Mouse (Mus musculus) CH12.LX (cell line): Measurements from ENCODE around the gene Opn1mw. TPM values are rescaled to one million over a fixed set of nuclear protein-coding genes. Genes with fewer than 3 reads are reported as not detected.

Source experiments
- DNase-seq: peaks from one replicate; pipeline ENCODE4 v3.0.0-alpha.2; 2013; ENCODE audit errors: extremely low read depth
- H3K27ac ChIP-seq: 2 replicates; pipeline ENCODE4 v1.5.1; 2012; ENCODE audit warnings: low read depth, mild to moderate bottlenecking, control low read depth, moderate library complexity; ENCODE audit not compliant: insufficient read depth
- H3K27me3 ChIP-seq: replicated peaks from 2 replicates; pipeline ENCODE3; 2012; ENCODE audit warnings: inconsistent platforms
- H3K36me3 ChIP-seq, 2 experiments: replicated peaks in 1 of 2; 2 replicates each; pipeline versions ENCODE3 to v1.6.1; 2012; ENCODE audit warnings: inconsistent platforms in 1 of 2, low read length in 1 of 2, mild to moderate bottlenecking in 1 of 2, mixed read lengths in 1 of 2, moderate library complexity in 1 of 2; ENCODE audit not compliant: control insufficient read depth in 1 of 2, insufficient read depth in 1 of 2
- H3K4me1 ChIP-seq, 2 experiments: 2 replicates each; pipeline ENCODE4 v1.6.1; 2012; ENCODE audit warnings: inconsistent platforms in 1 of 2, moderate library complexity in 1 of 2; ENCODE audit not compliant: insufficient read depth in 2 of 2, control insufficient read depth in 1 of 2
- H3K4me2 ChIP-seq: 2 replicates; pipeline ENCODE4 v1.6.1; 2012; ENCODE audit warnings: low read depth, mild to moderate bottlenecking, control low read depth; ENCODE audit not compliant: poor library complexity, insufficient read depth, severe bottlenecking
- H3K4me3 ChIP-seq, 3 experiments: fragments of 150-350 bp in 1 of 3; sonication (generic) in 1 of 3; replicated peaks in 1 of 3; 2 replicates each; pipeline versions ENCODE3 to v1.5.1; 2011 to 2012; ENCODE audit warnings: low read depth in 2 of 3, low read length in 2 of 3, mild to moderate bottlenecking in 2 of 3, moderate library complexity in 2 of 3, control low read depth in 1 of 3, improper control_type of control experiment in 1 of 3, inconsistent platforms in 1 of 3, mixed read lengths in 1 of 3; ENCODE audit not compliant: poor library complexity in 1 of 3
- H3K79me2 ChIP-seq: replicated peaks from 2 replicates; pipeline ENCODE4 v1.6.1; 2012; ENCODE audit warnings: mild to moderate bottlenecking, moderate library complexity; ENCODE audit not compliant: control insufficient read depth, poor library complexity, insufficient read depth, severe bottlenecking; ENCODE audit errors: extremely low read depth
- H3K9ac ChIP-seq: 2 replicates; pipeline ENCODE4 v1.6.1; 2012; ENCODE audit warnings: low read depth, mild to moderate bottlenecking, control low read depth, moderate library complexity; ENCODE audit not compliant: insufficient read depth
- H3K9me3 ChIP-seq: replicated peaks from 2 replicates; pipeline ENCODE3; 2012; ENCODE audit warnings: low read length, inconsistent platforms, mixed read lengths
- CTCF ChIP-seq, 2 experiments: IDR thresholded peaks in 1 of 2; conservative IDR thresholded peaks in 1 of 2; 2 replicates each; pipeline ENCODE4 v1.5.1; 2011 to 2012; ENCODE audit warnings: low read depth in 2 of 2, low read length in 2 of 2, improper control_type of control experiment in 1 of 2, inconsistent platforms in 1 of 2, mild to moderate bottlenecking in 1 of 2, moderate library complexity in 1 of 2
- EP300 ChIP-seq: IDR thresholded peaks from 2 replicates; pipeline ENCODE4 v1.6.1; 2011; ENCODE audit warnings: low read length, improper control_type of control experiment
- ETS1 ChIP-seq: conservative IDR thresholded peaks from 2 replicates; pipeline ENCODE4 v1.6.1; 2012; ENCODE audit warnings: low read depth, mild to moderate bottlenecking, inconsistent platforms, low read length, improper control_type of control experiment, moderate library complexity
- GABPA ChIP-seq: IDR thresholded peaks from 2 replicates; pipeline ENCODE4 v1.6.1; 2012; ENCODE audit warnings: low read depth, low read length, improper control_type of control experiment, inconsistent platforms; ENCODE audit not compliant: insufficient replicate concordance
- HCFC1 ChIP-seq: IDR thresholded peaks from 2 replicates; pipeline ENCODE4 v1.6.1; 2012; ENCODE audit warnings: low read depth, mild to moderate bottlenecking, inconsistent platforms, low read length, improper control_type of control experiment
- IRF4 ChIP-seq: IDR thresholded peaks from 2 replicates; pipeline ENCODE4 v1.6.1; 2014; ENCODE audit warnings: low read depth, mild to moderate bottlenecking, inconsistent platforms, low read length, improper control_type of control experiment
- JUN ChIP-seq: IDR thresholded peaks from 2 replicates; pipeline ENCODE4 v1.6.1; 2011; ENCODE audit warnings: low read depth, mild to moderate bottlenecking, low read length, improper control_type of control experiment, moderate library complexity; ENCODE audit not compliant: insufficient read depth
- JUND ChIP-seq: conservative IDR thresholded peaks from 2 replicates; pipeline ENCODE4 v1.6.1; 2011; ENCODE audit warnings: low read depth, low read length, improper control_type of control experiment
- KAT2A ChIP-seq: IDR thresholded peaks from 2 replicates; pipeline ENCODE4 v1.6.1; 2012; ENCODE audit warnings: low read length, improper control_type of control experiment, inconsistent platforms; ENCODE audit not compliant: insufficient replicate concordance
- NELFE ChIP-seq: IDR thresholded peaks from 2 replicates; pipeline ENCODE4 v1.6.1; 2011; ENCODE audit warnings: low read depth, low read length, improper control_type of control experiment
- POLR2AphosphoS2 ChIP-seq: IDR thresholded peaks from 2 replicates; pipeline ENCODE4 v1.6.1; 2011; ENCODE audit warnings: low read depth, low read length, improper control_type of control experiment
- RCOR1 ChIP-seq: conservative IDR thresholded peaks from 2 replicates; pipeline ENCODE4 v1.6.1; 2012; ENCODE audit warnings: low read depth, mild to moderate bottlenecking, inconsistent platforms, low read length, improper control_type of control experiment
- SMC3 ChIP-seq: IDR thresholded peaks from 2 replicates; pipeline ENCODE4 v1.6.1; 2011; ENCODE audit warnings: low read depth, low read length, improper control_type of control experiment
- TBP ChIP-seq: conservative IDR thresholded peaks from 2 replicates; pipeline ENCODE4 v1.6.1; 2011; ENCODE audit warnings: low read depth, low read length, improper control_type of control experiment
- TCF12 ChIP-seq: IDR thresholded peaks from 2 replicates; pipeline ENCODE4 v1.6.1; 2014; ENCODE audit warnings: low read depth, mild to moderate bottlenecking, inconsistent platforms, low read length, improper control_type of control experiment
- UBTF ChIP-seq: IDR thresholded peaks from 2 replicates; pipeline ENCODE4 v1.6.1; 2012; ENCODE audit warnings: low read depth, mild to moderate bottlenecking, inconsistent platforms, low read length, improper control_type of control experiment, moderate library complexity
- USF1 ChIP-seq: IDR thresholded peaks from 2 replicates; pipeline ENCODE4 v1.6.1; 2014; ENCODE audit warnings: low read depth, mild to moderate bottlenecking, inconsistent platforms, low read length, improper control_type of control experiment
- USF2 ChIP-seq: conservative IDR thresholded peaks from 2 replicates; pipeline ENCODE4 v1.6.1; 2011; ENCODE audit warnings: low read depth, low read length, improper control_type of control experiment
- ZC3H11A ChIP-seq: IDR thresholded peaks from 2 replicates; pipeline ENCODE4 v1.6.1; 2012; ENCODE audit warnings: low read depth, mild to moderate bottlenecking, inconsistent platforms, low read length, improper control_type of control experiment
- ZMIZ1 ChIP-seq: IDR thresholded peaks from 2 replicates; pipeline ENCODE4 v1.6.1; 2012; ENCODE audit warnings: low read depth, mild to moderate bottlenecking, inconsistent platforms, low read length, improper control_type of control experiment
- dilution Hi-C: fragments of 300-500 bp; cut with MboI; formaldehyde crosslinking; loops from 2 replicates; pipeline ENCODE4 v1.14.3; 2020; ENCODE audit warnings: low sequenced_read_pairs; ENCODE audit not compliant: extremely low pct_unique_long_range_greater_than_20kb, extremely low pct_ligation_motif_present
- in situ Hi-C: fragments of 300-500 bp; cut with MboI; formaldehyde crosslinking; loops from 3 replicates; pipeline ENCODE4 v1.14.3; 2019; ENCODE audit warnings: low sequenced_read_pairs, low pct_ligation_motif_present, low pct_unique_long_range_greater_than_20kb, mixed read lengths
- polyA plus RNA-seq: library from polyadenylated mRNA; unstranded; fragments of >175 nt; gene quantifications from 2 replicates; pipeline ENCODE4 v1.2.1, GENCODE M21; 2012; ENCODE audit warnings: low read depth; ENCODE audit not compliant: insufficient read length
- total RNA-seq, 2 experiments: library from RNA; depleted of rRNA; stranded (reverse); fragments of 300-350 nt in 1 of 2; fragments of >200 nt in 1 of 2; gene quantifications; 2 replicates each; pipeline ENCODE4 v1.2.3; 2012 to 2014

Opn1mw gene
- total and polyA plus RNA-seq, 3 experiments = not detected

- TF ChIP-seq GABPA (no peak), ZMIZ1 (no peak), USF1 (no peak), ETS1 (no peak), EP300 (no peak), KAT2A (no peak), TBP (no peak), ZC3H11A (no peak), SMC3 (no peak), JUN (no peak), TCF12 (no peak), RCOR1 (no peak), JUND (no peak), HCFC1 (no peak), CTCF (conservative IDR thresholded peaks at IDR 0.05 in 1 of 2, IDR thresholded peaks at IDR 0.05 in 1 of 2; ENCODE audit: low read depth in 2 of 2, low read length in 2 of 2) (no peak), POLR2AphosphoS2 (no peak)
- no peak within 1 kb of the TSS for H3K27ac ChIP-seq
- dilution Hi-C loops = no loop called here
- in situ Hi-C loops = no loop called here
- DNase-seq = no peak
- H3K27me3 ChIP-seq = no peaks in the 10 kb centered on the region
- no peaks in the 10 kb centered on the region for H3K9me3 ChIP-seq
- H3K4me2 ChIP-seq = no peak within 1 kb of the TSS
- no peaks in the 10 kb centered on the region for H3K79me2 ChIP-seq
- no peak within 1 kb of the TSS for H3K4me3 ChIP-seq
- no peak within 1 kb of the TSS for H3K9ac ChIP-seq
- no peaks in the 10 kb centered on the region for H3K36me3 ChIP-seq
- H3K4me1 ChIP-seq = no peaks in the 10 kb centered on the region
These were observed 40.5 kb downstream of the Opn1mw start, which contains the start of gene Tex28 for GRCm38 (mm10) chrX:74167738-74168137. Gene Tex28, minus strand, starts transcription at chrX:74167838.

GRCm38 (mm10) chrX:74176959-74177358 lies 49.7 kb downstream of the Opn1mw start, which contains the start of gene Tktl1:
Gene Tktl1, plus strand, starts transcription at chrX:74177259.
- TF ChIP-seq KAT2A = no peak
- no peak for TF ChIP-seq IRF4
- no peak for TF ChIP-seq UBTF
- TF ChIP-seq ZC3H11A = no peak
- no peak for TF ChIP-seq USF2
- TF ChIP-seq NELFE = no peak
- TF ChIP-seq HCFC1 = no peak
- TF ChIP-seq, all 38 proteins: peak for 0
- Histone ChIP-seq H3K27me3 (no peaks in the 10 kb centered on the region), H3K4me1 (no peaks in the 10 kb centered on the region), H3K9ac (no peak within 1 kb of the TSS), H3K79me2 (no peaks in the 10 kb centered on the region), H3K36me3 (no peaks in the 10 kb centered on the region), H3K4me3 (no peak within 1 kb of the TSS), H3K9me3 (no peaks in the 10 kb centered on the region), H3K4me2 (no peak within 1 kb of the TSS), H3K27ac (no peak within 1 kb of the TSS)
- dilution Hi-C loops (no loop called here), in situ Hi-C loops (no loop called here)
- DNase-seq = no peak

Other genes starting within 250 kb of the Opn1mw start
Only the 20 nearest of the 22 such genes appear.
- gene Avpr2, start 235.4 kb upstream of the Opn1mw start, total RNA-seq (2012; rRNA removed) = 0.34 and 0.46 TPM in 2 replicates
- gene Avpr2, start 235.4 kb upstream of the Opn1mw start, total RNA-seq (2014; rRNA removed) = not detected in 2 replicates
- gene Avpr2, start 235.4 kb upstream of the Opn1mw start, polyA plus RNA-seq = 0.20 and 0.64 TPM in 2 replicates
- gene L1cam, start 231.4 kb upstream of the Opn1mw start, total RNA-seq (2012; rRNA removed) = 0.21 and 0.30 TPM in 2 replicates
- gene L1cam, start 231.4 kb upstream of the Opn1mw start, total RNA-seq (2014; rRNA removed) = 0.12 and 0.23 TPM in 2 replicates
- 0.49 and 0.65 TPM in 2 replicates for gene L1cam, start 231.4 kb upstream of the Opn1mw start, polyA plus RNA-seq
- gene Arhgap4, start 205.6 kb upstream of the Opn1mw start, total RNA-seq (2012; rRNA removed) = 13.6 and 14.3 TPM in 2 replicates
- gene Arhgap4, start 205.6 kb upstream of the Opn1mw start, total RNA-seq (2014; rRNA removed) = 10.9 and 13.9 TPM in 2 replicates
- 24.1 and 24.5 TPM in 2 replicates for gene Arhgap4, start 205.6 kb upstream of the Opn1mw start, polyA plus RNA-seq
- gene Naa10, start 205.5 kb upstream of the Opn1mw start, total RNA-seq (2012; rRNA removed) = 148 and 184 TPM in 2 replicates
- gene Naa10, start 205.5 kb upstream of the Opn1mw start, total RNA-seq (2014; rRNA removed) = 152 and 166 TPM in 2 replicates
- gene Naa10, start 205.5 kb upstream of the Opn1mw start, polyA plus RNA-seq = 144 and 152 TPM in 2 replicates
- gene Renbp, start 196.6 kb upstream of the Opn1mw start, total RNA-seq (2012; rRNA removed) = 38.5 and 43.4 TPM in 2 replicates
- gene Renbp, start 196.6 kb upstream of the Opn1mw start, total RNA-seq (2014; rRNA removed) = 24.7 and 25.2 TPM in 2 replicates
- 64.7 and 66.3 TPM in 2 replicates for gene Renbp, start 196.6 kb upstream of the Opn1mw start, polyA plus RNA-seq
- 58.5 and 61.6 TPM in 2 replicates for gene Hcfc1, start 161.1 kb upstream of the Opn1mw start, total RNA-seq (2012; rRNA removed)
- gene Hcfc1, start 161.1 kb upstream of the Opn1mw start, total RNA-seq (2014; rRNA removed) = 32.9 and 37.6 TPM in 2 replicates
- gene Hcfc1, start 161.1 kb upstream of the Opn1mw start, polyA plus RNA-seq = 78.1 and 98.2 TPM in 2 replicates
- gene Irak1, start 103.5 kb upstream of the Opn1mw start, total RNA-seq (2012; rRNA removed) = 38.8 and 40.0 TPM in 2 replicates
- 25.3 and 27.7 TPM in 2 replicates for gene Irak1, start 103.5 kb upstream of the Opn1mw start, total RNA-seq (2014; rRNA removed)
- gene Irak1, start 103.5 kb upstream of the Opn1mw start, polyA plus RNA-seq = 63.1 and 77.8 TPM in 2 replicates
- 12.0 and 12.3 TPM in 2 replicates for gene Mecp2, start 7.9 kb downstream of the Opn1mw start, total RNA-seq (2012; rRNA removed)
- gene Mecp2, start 7.9 kb downstream of the Opn1mw start, total RNA-seq (2014; rRNA removed) = 9.9 and 12.2 TPM in 2 replicates
- 12.0 and 15.5 TPM in 2 replicates for gene Mecp2, start 7.9 kb downstream of the Opn1mw start, polyA plus RNA-seq
- gene Tex28, start 40.4 kb downstream of the Opn1mw start, total RNA-seq (2012; rRNA removed) = not detected in 2 replicates
- gene Tex28, start 40.4 kb downstream of the Opn1mw start, total RNA-seq (2014; rRNA removed) = not detected in 2 replicates
- gene Tex28, start 40.4 kb downstream of the Opn1mw start, polyA plus RNA-seq = not detected in 2 replicates
- not detected in 2 replicates for gene Tktl1, start 49.8 kb downstream of the Opn1mw start, total RNA-seq (2012; rRNA removed)
- not detected in 2 replicates for gene Tktl1, start 49.8 kb downstream of the Opn1mw start, total RNA-seq (2014; rRNA removed)
- gene Tktl1, start 49.8 kb downstream of the Opn1mw start, polyA plus RNA-seq = not detected in 2 replicates
- 78.7 and 82.4 TPM in 2 replicates for gene Flna, start 122.4 kb downstream of the Opn1mw start, total RNA-seq (2012; rRNA removed)
- 56.8 and 70.2 TPM in 2 replicates for gene Flna, start 122.4 kb downstream of the Opn1mw start, total RNA-seq (2014; rRNA removed)
- gene Flna, start 122.4 kb downstream of the Opn1mw start, polyA plus RNA-seq = 82.6 and 91.6 TPM in 2 replicates
- gene Emd, start 127.2 kb downstream of the Opn1mw start, total RNA-seq (2012; rRNA removed) = 65.4 and 65.6 TPM in 2 replicates
- gene Emd, start 127.2 kb downstream of the Opn1mw start, total RNA-seq (2014; rRNA removed) = 80.1 and 99.4 TPM in 2 replicates
- gene Emd, start 127.2 kb downstream of the Opn1mw start, polyA plus RNA-seq = 73.8 and 132 TPM in 2 replicates
- gene Rpl10, start 143.3 kb downstream of the Opn1mw start, total RNA-seq (2012; rRNA removed) = 3,647 and 3,697 TPM in 2 replicates
- 3,137 and 3,420 TPM in 2 replicates for gene Rpl10, start 143.3 kb downstream of the Opn1mw start, total RNA-seq (2014; rRNA removed)
- gene Rpl10, start 143.3 kb downstream of the Opn1mw start, polyA plus RNA-seq = 200 and 459 TPM in 2 replicates
- 31.9 and 40.4 TPM in 2 replicates for gene Taz, start 154.4 kb downstream of the Opn1mw start, total RNA-seq (2012; rRNA removed)
- gene Taz, start 154.4 kb downstream of the Opn1mw start, total RNA-seq (2014; rRNA removed) = 29.2 and 31.6 TPM in 2 replicates
- 25.6 and 29.0 TPM in 2 replicates for gene Taz, start 154.4 kb downstream of the Opn1mw start, polyA plus RNA-seq
- gene Dnase1l1, start 154.9 kb downstream of the Opn1mw start, total RNA-seq (2012; rRNA removed) = 3.4 and 4.7 TPM in 2 replicates
- 3.8 and 5.1 TPM in 2 replicates for gene Dnase1l1, start 154.9 kb downstream of the Opn1mw start, total RNA-seq (2014; rRNA removed)
- 4.3 and 4.6 TPM in 2 replicates for gene Dnase1l1, start 154.9 kb downstream of the Opn1mw start, polyA plus RNA-seq
- 47.2 and 53.8 TPM in 2 replicates for gene Atp6ap1, start 169.6 kb downstream of the Opn1mw start, total RNA-seq (2012; rRNA removed)
- gene Atp6ap1, start 169.6 kb downstream of the Opn1mw start, total RNA-seq (2014; rRNA removed) = 52.8 and 53.3 TPM in 2 replicates
- gene Atp6ap1, start 169.6 kb downstream of the Opn1mw start, polyA plus RNA-seq = 61.3 and 66.4 TPM in 2 replicates
- gene Gdi1, start 177.5 kb downstream of the Opn1mw start, total RNA-seq (2012; rRNA removed) = 29.6 and 42.7 TPM in 2 replicates
- 32.4 and 37.0 TPM in 2 replicates for gene Gdi1, start 177.5 kb downstream of the Opn1mw start, total RNA-seq (2014; rRNA removed)
- gene Gdi1, start 177.5 kb downstream of the Opn1mw start, polyA plus RNA-seq = 60.8 and 66.5 TPM in 2 replicates
- 26.4 and 30.4 TPM in 2 replicates for gene Fam50a, start 185.6 kb downstream of the Opn1mw start, total RNA-seq (2012; rRNA removed)
- gene Fam50a, start 185.6 kb downstream of the Opn1mw start, total RNA-seq (2014; rRNA removed) = 8.3 TPM in 2 replicates
- gene Fam50a, start 185.6 kb downstream of the Opn1mw start, polyA plus RNA-seq = 47.0 and 58.4 TPM in 2 replicates
- gene Plxna3, start 201.6 kb downstream of the Opn1mw start, total RNA-seq (2012; rRNA removed) = 2.6 and 4.9 TPM in 2 replicates
- gene Plxna3, start 201.6 kb downstream of the Opn1mw start, total RNA-seq (2014; rRNA removed) = 1.4 and 2.0 TPM in 2 replicates
- 4.1 and 5.0 TPM in 2 replicates for gene Plxna3, start 201.6 kb downstream of the Opn1mw start, polyA plus RNA-seq
- gene Lage3, start 226.2 kb downstream of the Opn1mw start, total RNA-seq (2012; rRNA removed) = 57.9 and 68.6 TPM in 2 replicates
- 102 and 118 TPM in 2 replicates for gene Lage3, start 226.2 kb downstream of the Opn1mw start, total RNA-seq (2014; rRNA removed)
- gene Lage3, start 226.2 kb downstream of the Opn1mw start, polyA plus RNA-seq = 56.8 and 67.4 TPM in 2 replicates